Mouse (Mus musculus): Measurements from ENCODE around the gene Prkcz. TPM values are rescaled to one million over a fixed set of nuclear protein-coding genes. Genes with fewer than 3 reads are reported as not detected.
A peak's percentile ranks its signal among the peaks of the same experiment; 100 is the strongest.

The Prkcz gene
- polyA plus RNA-seq, 1 experiment from 2014 or later = 65.4 TPM

DNA sequence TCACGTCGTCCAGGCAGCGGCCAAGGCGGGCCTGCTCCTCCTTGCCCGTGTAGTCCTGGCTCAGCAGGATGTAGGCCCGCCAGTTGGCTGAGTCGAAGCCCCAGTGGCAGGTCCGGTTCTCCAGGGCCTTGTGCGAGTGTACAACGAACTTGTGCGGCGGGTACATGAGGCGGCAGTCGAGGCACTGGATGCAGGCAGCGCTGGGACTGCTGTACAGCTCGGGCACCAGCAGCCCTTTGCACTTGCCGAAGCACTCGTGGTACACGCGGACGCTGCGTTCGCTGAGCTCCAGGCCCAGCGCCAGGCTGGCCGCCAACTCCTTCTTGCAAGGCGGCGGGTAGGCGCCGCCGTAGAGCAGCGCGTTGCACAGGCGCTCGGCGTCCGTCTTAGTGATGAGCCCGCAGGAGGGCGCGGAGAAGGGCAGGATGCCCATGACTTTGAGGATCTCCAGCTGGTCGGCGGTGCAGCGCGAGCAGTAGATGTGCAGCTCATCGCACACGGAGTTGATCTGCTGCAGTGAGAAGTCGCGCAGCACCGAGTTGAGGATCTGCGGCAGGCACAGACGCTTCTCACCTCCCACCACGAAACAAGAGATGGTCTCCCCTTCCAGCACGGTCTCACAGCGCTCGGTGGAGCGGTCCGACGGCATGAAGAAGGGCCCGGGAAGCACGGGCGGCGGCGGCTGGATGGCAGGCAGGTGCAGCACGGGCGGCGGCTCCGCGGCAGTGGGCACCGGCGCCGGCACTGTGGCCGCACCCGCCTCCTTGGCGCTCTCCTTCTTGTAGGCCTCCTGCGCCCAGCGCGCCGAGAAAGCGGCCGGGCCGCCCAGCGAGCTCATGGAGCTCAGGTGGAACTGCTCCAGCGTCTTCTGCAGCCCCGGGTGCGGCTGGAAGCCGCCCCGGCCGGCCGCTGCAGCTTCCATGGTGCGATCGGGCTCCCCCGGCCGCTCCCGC is 139.3 kb downstream of the Prkcz start:
- under 1% methylated on average over 93 of the region's 93 CpGs for WGBS
- DNase-seq = peak; percentile 85

GRCm38 (mm10) chr4:155221106-155221505 is 140.1 kb downstream of the Prkcz start:
- peak overlapping the region; percentile 93 for H3K27ac ChIP-seq (replicated peaks; ENCODE audit: low read depth, low read length)
- 5% methylated on average over 7 of the region's 7 CpGs for WGBS
- H3K4me3 ChIP-seq (replicated peaks; ENCODE audit: low read depth, low read length) = peak overlapping the region; percentile 82
- peaks cover 57% of the 10 kb centered on the region for H3K4me1 ChIP-seq (ENCODE audit: control insufficient read depth, insufficient read depth, low read length)
- no peaks in the 10 kb centered on the region for H3K27me3 ChIP-seq (ENCODE audit: control insufficient read depth, insufficient read depth, low read length)
- peak overlapping the region; percentile 94 for H3K9ac ChIP-seq (replicated peaks; ENCODE audit: low read length)
- no peak for DNase-seq
- no peak for ATAC-seq (ENCODE audit: low FRiP score, low TSS enrichment)
- H3K4me2 ChIP-seq (ENCODE audit: low read length) = peak overlapping the region; percentile 100
- no peaks in the 10 kb centered on the region for H3K36me3 ChIP-seq (ENCODE audit: control insufficient read depth, insufficient read depth, low read length)
- no peaks in the 10 kb centered on the region for H3K9me3 ChIP-seq (ENCODE audit: control insufficient read depth, low read length)

More for the DNA sequence above, 139.3 kb downstream of the Prkcz start:
- H3K36me3 ChIP-seq (ENCODE audit: control insufficient read depth, insufficient read depth, low read length) = no peaks in the 10 kb centered on the region
- peak overlapping the region; percentile 94 for H3K9ac ChIP-seq (replicated peaks; ENCODE audit: low read length)
- no peak for ATAC-seq (ENCODE audit: low FRiP score, low TSS enrichment)
- peak overlapping the region; percentile 82 for H3K4me3 ChIP-seq (replicated peaks; ENCODE audit: low read depth, low read length)
- peak overlapping the region; percentile 93 for H3K27ac ChIP-seq (replicated peaks; ENCODE audit: low read depth, low read length)
- H3K9me3 ChIP-seq (ENCODE audit: control insufficient read depth, low read length) = no peaks in the 10 kb centered on the region
- peak overlapping the region; percentile 100 for H3K4me2 ChIP-seq (ENCODE audit: low read length)
- H3K4me1 ChIP-seq (ENCODE audit: control insufficient read depth, insufficient read depth, low read length) = peaks cover 49% of the 10 kb centered on the region
- H3K27me3 ChIP-seq (ENCODE audit: control insufficient read depth, insufficient read depth, low read length) = no peaks in the 10 kb centered on the region

GRCm38 (mm10) chr4:155220213-155221100 is 140.7 kb downstream of the Prkcz start:
- 4% methylated on average over 14 of the region's 14 CpGs for WGBS
- peaks cover 63% of the 10 kb centered on the region for H3K4me1 ChIP-seq (ENCODE audit: control insufficient read depth, insufficient read depth, low read length)
- peak overlapping the region; percentile 41 for H3K27ac ChIP-seq (replicated peaks; ENCODE audit: low read depth, low read length)
- no peaks in the 10 kb centered on the region for H3K36me3 ChIP-seq (ENCODE audit: control insufficient read depth, insufficient read depth, low read length)
- DNase-seq = peak; percentile 73
- no peaks in the 10 kb centered on the region for H3K27me3 ChIP-seq (ENCODE audit: control insufficient read depth, insufficient read depth, low read length)
- no peaks in the 10 kb centered on the region for H3K9me3 ChIP-seq (ENCODE audit: control insufficient read depth, low read length)
- H3K4me3 ChIP-seq (replicated peaks; ENCODE audit: low read depth, low read length) = peak overlapping the region; percentile 82
- H3K4me2 ChIP-seq (ENCODE audit: low read length) = peak overlapping the region; percentile 100
- H3K9ac ChIP-seq (replicated peaks; ENCODE audit: low read length) = peak overlapping the region; percentile 94
- no peak for ATAC-seq (ENCODE audit: low FRiP score, low TSS enrichment)

DNA sequence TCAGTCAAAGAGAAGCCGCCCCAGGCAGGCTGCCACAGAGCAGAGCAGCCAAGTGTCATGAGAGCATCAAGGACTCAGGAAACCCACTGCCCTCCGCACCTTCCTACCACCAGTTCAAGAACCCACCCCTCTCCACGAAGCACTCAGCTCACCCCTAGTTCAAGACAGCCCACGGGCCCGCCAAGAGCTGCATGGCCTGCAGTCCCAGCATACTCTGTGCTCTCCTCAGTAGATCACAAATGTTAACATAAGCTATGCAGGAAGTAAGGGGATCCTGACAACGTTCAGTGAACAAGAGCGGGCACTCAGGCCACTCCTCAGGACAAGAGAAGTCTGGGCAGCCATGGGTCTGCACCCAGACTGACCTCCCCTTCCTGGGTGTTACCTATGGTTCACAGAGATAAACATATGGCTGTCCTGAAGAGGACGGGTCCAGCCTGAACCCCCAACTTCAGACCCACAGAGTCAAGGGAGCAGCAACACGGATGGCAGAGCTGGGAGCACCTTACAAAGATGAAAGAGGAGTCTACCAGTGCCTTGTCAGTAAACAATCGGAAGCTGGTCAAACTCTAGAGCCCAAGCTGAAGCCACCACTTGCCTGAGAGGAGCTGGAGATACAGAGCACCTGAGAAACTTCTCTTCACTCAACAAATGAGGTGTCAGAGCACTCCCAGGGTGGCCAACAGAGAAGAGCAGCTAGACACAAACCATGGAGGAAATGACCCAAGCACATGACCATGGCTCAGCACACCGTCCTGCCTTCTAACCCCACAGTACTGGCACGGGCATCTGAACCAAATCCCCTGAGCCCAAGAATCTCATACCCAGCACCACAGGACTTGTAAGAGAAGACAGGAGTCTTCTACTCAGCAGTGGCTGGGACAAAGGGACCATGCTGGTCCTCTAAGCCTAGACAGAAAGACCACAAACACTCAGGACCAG is 141.6 kb downstream of the Prkcz start:
- H3K27ac ChIP-seq (replicated peaks; ENCODE audit: low read depth, low read length) = no peak overlapping the region
- DNase-seq (no peak), ATAC-seq (ENCODE audit: low FRiP score, low TSS enrichment) (no peak)
- H3K27me3 ChIP-seq (ENCODE audit: control insufficient read depth, insufficient read depth, low read length) = no peaks in the 10 kb centered on the region
- WGBS = 62% methylated on average over 12 of the region's 12 CpGs
- H3K9me3 ChIP-seq (ENCODE audit: control insufficient read depth, low read length) = no peaks in the 10 kb centered on the region
- H3K4me1 ChIP-seq (ENCODE audit: control insufficient read depth, insufficient read depth, low read length) = peaks cover 68% of the 10 kb centered on the region
- H3K9ac ChIP-seq (replicated peaks; ENCODE audit: low read length) = peak overlapping the region; percentile 94
- no peaks in the 10 kb centered on the region for H3K36me3 ChIP-seq (ENCODE audit: control insufficient read depth, insufficient read depth, low read length)
- H3K4me3 ChIP-seq (replicated peaks; ENCODE audit: low read depth, low read length) = peak overlapping the region; percentile 82
- H3K4me2 ChIP-seq (ENCODE audit: low read length) = peak overlapping the region; percentile 100

DNA sequence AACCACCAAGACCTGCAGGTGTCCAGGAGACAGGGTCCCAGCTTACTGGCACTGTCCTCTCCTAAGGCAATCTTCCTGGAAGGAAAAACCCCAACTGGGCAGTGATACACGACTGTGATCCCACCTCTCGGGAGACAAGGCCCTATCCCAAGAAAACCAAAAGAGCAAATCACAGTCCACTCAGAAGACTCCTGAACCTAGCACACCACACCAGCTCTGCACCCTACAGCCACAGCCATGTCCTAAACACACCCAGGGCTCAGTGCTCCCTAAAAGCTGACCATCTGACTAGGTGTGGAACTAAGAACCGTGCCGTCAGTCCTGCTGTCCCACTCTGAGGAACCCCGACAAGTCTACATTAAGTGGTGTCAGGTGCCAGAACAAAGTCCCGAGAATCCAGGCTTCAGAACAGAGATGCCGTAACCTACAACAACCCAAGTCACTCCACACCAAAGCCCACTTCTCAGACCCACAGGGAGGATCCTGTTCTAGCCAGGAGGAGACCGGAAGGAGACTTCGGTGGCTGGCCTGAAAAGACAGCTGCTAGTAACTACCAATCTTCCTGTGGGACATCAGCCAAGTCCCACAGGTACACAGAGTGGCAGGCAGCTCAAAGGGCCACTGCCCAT is 142.9 kb downstream of the Prkcz start:
- Histone ChIP-seq H3K9ac (replicated peaks; ENCODE audit: low read length) (no peak overlapping the region), H3K27me3 (ENCODE audit: control insufficient read depth, insufficient read depth, low read length) (no peaks in the 10 kb centered on the region), H3K4me3 (replicated peaks; ENCODE audit: low read depth, low read length) (0 out of 2 replicates have a peak overlapping the region, but pooled peaks have one; percentile 82)

DNA sequence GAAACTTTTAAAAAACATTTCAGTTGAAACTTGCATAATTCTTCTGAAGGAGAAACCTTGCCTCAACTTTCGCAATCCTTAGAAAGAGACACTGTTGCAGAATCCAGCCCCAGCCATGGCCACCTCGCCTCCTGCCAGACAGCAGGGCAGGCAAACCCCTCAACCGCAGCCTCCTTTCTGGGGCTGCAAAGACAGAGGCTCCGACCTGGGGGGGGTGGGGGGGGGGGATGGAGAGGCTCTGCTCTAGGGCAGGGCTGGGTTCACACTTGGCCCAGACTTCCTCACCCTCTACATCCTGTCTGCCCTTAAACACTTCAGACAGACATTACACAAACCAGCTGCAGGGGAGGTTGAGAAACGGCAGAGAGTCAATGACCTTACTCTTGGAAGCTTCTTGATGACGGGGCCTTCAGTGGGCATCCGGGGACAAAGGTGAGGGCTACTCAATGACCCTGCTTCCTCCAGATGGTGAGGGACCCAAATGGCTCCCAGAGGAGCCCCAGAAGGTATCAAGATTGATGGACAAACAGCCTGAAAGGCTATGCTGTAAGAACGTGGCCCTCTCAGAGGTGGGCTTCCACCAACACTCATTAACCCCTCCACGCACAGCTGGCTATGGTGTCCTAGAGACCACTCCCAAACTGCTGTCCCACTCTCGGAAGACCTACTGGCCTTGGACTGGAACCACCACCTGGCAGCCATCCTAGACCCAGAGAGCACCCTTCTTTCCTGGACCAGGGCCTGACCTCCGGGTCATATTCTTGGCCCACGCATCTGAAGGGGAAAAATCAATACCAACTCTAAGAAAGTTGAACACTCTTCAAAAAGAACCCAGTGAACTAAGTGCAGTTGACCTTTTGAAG is 143.7 kb downstream of the Prkcz start:
- no peaks in the 10 kb centered on the region for H3K27me3 ChIP-seq (ENCODE audit: control insufficient read depth, insufficient read depth, low read length)
- H3K9ac ChIP-seq (replicated peaks; ENCODE audit: low read length) = no peak overlapping the region
- 81% methylated on average over 12 of the region's 12 CpGs for WGBS
- H3K4me3 ChIP-seq (replicated peaks; ENCODE audit: low read depth, low read length) = no peak overlapping the region
- H3K27ac ChIP-seq (replicated peaks; ENCODE audit: low read depth, low read length) = no peak overlapping the region
- H3K9me3 ChIP-seq (ENCODE audit: control insufficient read depth, low read length) = no peaks in the 10 kb centered on the region
- H3K36me3 ChIP-seq (ENCODE audit: control insufficient read depth, insufficient read depth, low read length) = no peaks in the 10 kb centered on the region
- peaks cover 80% of the 10 kb centered on the region for H3K4me1 ChIP-seq (ENCODE audit: control insufficient read depth, insufficient read depth, low read length)
- ATAC-seq (ENCODE audit: low FRiP score, low TSS enrichment) (no peak), DNase-seq (no peak)
- peak overlapping the region; percentile 17 for H3K4me2 ChIP-seq (ENCODE audit: low read length)

More for the DNA sequence above, 142.9 kb downstream of the Prkcz start:
- WGBS = 89% methylated on average over 9 of the region's 9 CpGs
- H3K9me3 ChIP-seq (ENCODE audit: control insufficient read depth, low read length) = no peaks in the 10 kb centered on the region
- no peaks in the 10 kb centered on the region for H3K36me3 ChIP-seq (ENCODE audit: control insufficient read depth, insufficient read depth, low read length)
- H3K27ac ChIP-seq (replicated peaks; ENCODE audit: low read depth, low read length) = no peak overlapping the region
- H3K4me1 ChIP-seq (ENCODE audit: control insufficient read depth, insufficient read depth, low read length) = peaks cover 76% of the 10 kb centered on the region
- H3K4me2 ChIP-seq (ENCODE audit: low read length) = peak overlapping the region; percentile 100
- DNase-seq (no peak), ATAC-seq (ENCODE audit: low FRiP score, low TSS enrichment) (no peak)

Data from midbrain, embryonic 14.5 days (tissue).